Mouse (Mus musculus) CD4-positive helper T cell, adult 2 months (primary cell): ENCODE data around the gene Cox6b1.

ENCODE experiments used
- DNase-seq: peaks from one replicate; pipeline ENCODE4 v3.0.0-alpha.2; 2012; ENCODE audit warnings: low read depth, missing footprints, low spot score

The Cox6b1 gene

GRCm38 (mm10) chr7:30610043-30610442, 15.9 kb downstream of the Cox6b1 start:
- no peak for DNase-seq

- no peak for DNase-seq
Measured at GRCm38 (mm10) chr7:30608476-30608875, 17.5 kb downstream of the Cox6b1 start.

GRCm38 (mm10) chr7:30607706-30608309, 18.1 kb downstream of the Cox6b1 start:
- peak; percentile 78 for DNase-seq

- no peak for DNase-seq
Measured at GRCm38 (mm10) chr7:30604944-30605343, 21.0 kb downstream of the Cox6b1 start.

- no peak for DNase-seq
Measured at GRCm38 (mm10) chr7:30604424-30604823, 21.5 kb downstream of the Cox6b1 start.

GRCm38 (mm10) chr7:30602583-30602982, 23.4 kb downstream of the Cox6b1 start:
- no peak for DNase-seq

- DNase-seq, result no peak
Measured at GRCm38 (mm10) chr7:30600651-30601050, 25.3 kb downstream of the Cox6b1 start.

GRCm38 (mm10) chr7:30599933-30600353, 26.0 kb downstream of the Cox6b1 start:
- DNase-seq, result peak; percentile 79

GRCm38 (mm10) chr7:30598786-30599185, 27.2 kb downstream of the Cox6b1 start, which contains the start of gene Zbtb32:
Gene Zbtb32 (minus strand): TSS chr7:30598909.
- DNase-seq, result no peak

- DNase-seq, result no peak
Measured at GRCm38 (mm10) chr7:30596811-30597210, 29.1 kb downstream of the Cox6b1 start.

GRCm38 (mm10) chr7:30596093-30596492, 29.9 kb downstream of the Cox6b1 start:
- no peak for DNase-seq

- peak; percentile 27 for DNase-seq
Measured at GRCm38 (mm10) chr7:30594510-30595024, 31.4 kb downstream of the Cox6b1 start.

- DNase-seq, result peak; percentile 58
Measured at GRCm38 (mm10) chr7:30593579-30594509, 32.1 kb downstream of the Cox6b1 start.

GRCm38 (mm10) chr7:30592772-30593423, 33.1 kb downstream of the Cox6b1 start:
- DNase-seq, result peak; percentile 44

- DNase-seq, result no peak
Measured at GRCm38 (mm10) chr7:30591605-30591951, 34.4 kb downstream of the Cox6b1 start.

GRCm38 (mm10) chr7:30590927-30591604, 34.9 kb downstream of the Cox6b1 start:
- no peak for DNase-seq

- peak; percentile 72 for DNase-seq
Measured at GRCm38 (mm10) chr7:30589435-30590301, 36.3 kb downstream of the Cox6b1 start.

GRCm38 (mm10) chr7:30588676-30589434, 37.1 kb downstream of the Cox6b1 start, which contains the start of gene Kmt2b:
Gene Kmt2b (minus strand): TSS chr7:30588726.
- DNase-seq, result peak; percentile 95

GRCm38 (mm10) chr7:30587842-30588667, 37.9 kb downstream of the Cox6b1 start:
- no peak for DNase-seq
